Mouse (Mus musculus) layer of hippocampus, adult 11-12 months (tissue): ENCODE data around the gene Gm21209.
"Not testable (repeated sequence)": the region's sequence is repeated elsewhere in the genome, so short reads cannot be mapped to it uniquely, and the experiment has no call there.

Experiments
- DNase-seq: peaks from one replicate; pipeline ENCODE4 v3.0.0; 2022; ENCODE audit warnings: low spot score

Gm21209 gene

DNA sequence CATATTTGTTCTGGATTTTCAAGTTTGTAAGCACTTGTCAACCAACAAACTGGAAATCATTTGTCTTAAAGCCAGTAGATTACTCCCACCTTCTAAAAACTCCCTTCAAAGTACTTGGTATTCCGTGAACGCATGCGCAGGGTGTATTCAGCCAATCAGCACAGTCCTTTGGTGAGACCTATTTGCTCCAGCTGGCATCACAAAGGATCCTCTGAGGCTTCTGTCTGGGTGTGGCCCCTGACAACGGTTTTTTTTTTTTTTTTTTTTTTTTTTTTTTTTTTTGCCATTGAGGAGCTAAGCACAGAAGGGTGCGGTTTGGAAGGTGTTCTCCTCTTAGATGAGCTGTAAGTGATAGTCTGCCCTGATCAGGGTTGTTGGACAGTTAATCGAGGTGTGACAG is at the start of gene Gm21209:
Gene Gm21209, plus strand, starts transcription at position 301 of the 400 bp plus-strand sequence.
- DNase-seq, result not testable (repeated sequence)
